Mouse (Mus musculus): Measurements from ENCODE around the gene Tas1r3.

The Tas1r3 gene

GRCm38 (mm10) chr4:155841651-155842270, 21.4 kb downstream of the Tas1r3 start:
- DNase-seq (ENCODE audit: low read depth, low spot score), result no peak

DNA sequence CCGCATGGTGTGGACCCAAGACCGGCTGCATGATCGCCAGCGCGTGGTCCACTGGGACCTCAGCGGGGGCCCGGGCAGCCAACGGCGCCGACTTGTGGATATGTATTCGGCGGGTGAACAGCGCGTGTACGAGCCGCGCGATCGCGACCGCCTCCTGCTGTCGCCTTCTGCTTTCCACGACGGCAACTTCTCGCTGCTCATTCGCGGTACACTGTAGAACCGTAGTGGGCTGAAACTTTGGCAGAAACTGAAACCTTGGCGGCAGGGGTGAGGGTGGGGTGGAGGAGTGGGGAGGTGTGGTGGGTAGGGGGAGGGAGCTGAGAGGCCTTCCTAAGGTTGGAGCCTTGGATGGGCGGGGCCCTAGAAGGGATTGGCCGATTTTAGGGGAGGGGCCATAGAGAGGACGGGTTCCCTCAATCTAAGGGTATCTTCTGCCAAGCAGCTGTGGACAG, 22.1 kb downstream of the Tas1r3 start:
- DNase-seq (ENCODE audit: low read depth, low spot score), result no peak

DNA sequence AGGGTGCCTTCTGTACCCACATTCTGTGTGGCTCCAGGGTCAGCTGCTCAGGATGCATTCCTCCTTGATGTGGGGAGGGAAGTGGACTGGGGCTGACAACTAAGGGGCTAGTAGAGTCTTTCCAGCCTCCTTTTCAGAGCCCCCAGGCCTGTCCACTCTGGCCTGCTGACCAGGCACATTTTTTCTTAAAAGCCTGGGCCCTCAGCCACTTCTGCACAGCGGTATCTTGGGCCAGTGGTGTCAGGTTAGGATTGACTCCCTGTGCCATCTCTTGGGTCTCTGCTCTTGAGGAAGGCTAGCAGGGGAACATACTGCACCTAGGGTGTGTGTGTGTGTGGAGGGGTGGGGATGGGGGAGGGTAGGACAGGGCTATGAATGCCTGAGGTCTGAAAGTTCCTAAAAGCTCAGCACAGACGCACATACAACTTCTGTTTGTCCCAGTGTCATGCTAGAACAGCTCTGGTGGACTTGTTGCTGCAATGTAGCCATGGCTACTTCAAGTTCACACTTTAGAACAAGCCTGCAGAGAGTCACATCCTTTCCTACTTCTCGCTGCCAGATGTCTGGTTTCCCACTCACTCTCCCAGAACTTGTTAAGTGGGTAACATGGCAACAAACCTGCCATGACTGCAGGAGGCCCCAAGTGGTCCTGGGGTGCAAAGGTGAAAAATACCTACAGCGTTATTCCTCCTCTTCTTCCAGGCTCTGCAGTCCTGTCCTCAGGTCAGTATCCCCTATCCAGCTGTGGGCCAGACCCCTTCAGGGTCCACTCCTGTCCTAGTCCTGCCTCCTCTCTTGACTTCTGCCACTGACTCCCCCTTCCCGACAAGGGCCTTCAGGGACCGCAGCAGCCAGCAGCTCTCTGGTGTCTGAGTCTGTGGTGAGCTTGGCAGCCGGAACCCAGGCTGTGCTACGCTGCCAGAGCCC, 22.8 kb downstream of the Tas1r3 start:
- DNase-seq (ENCODE audit: low read depth, low spot score), result no peak

DNA sequence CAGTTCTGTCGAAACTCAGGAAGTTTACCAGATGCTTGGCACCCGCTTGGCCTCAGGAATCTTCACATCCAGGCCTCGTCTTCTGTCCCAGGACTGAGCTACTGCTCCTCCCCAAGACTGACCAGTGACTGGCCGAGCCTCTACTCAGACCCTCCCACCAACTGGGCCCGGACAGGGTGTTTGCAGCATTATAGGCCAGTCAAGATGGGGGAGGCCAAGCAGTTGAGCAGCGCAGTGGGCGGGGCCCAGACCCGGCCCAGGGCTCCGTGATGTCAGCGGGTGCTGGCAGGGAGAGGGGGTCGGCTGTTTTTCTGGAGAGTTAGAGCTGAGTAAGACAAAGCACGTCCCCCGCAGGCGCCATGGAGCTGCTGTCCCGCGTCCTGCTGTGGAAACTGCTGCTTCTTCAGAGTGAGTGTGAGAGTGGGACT, 23.7 kb downstream of the Tas1r3 start, which contains the start of gene Mxra8:
Gene Mxra8, plus strand, starts transcription at position 198 of the 428 bp plus-strand sequence.
- no peak for DNase-seq (ENCODE audit: low read depth, low spot score)

GRCm38 (mm10) chr4:155838187-155839153, 24.7 kb downstream of the Tas1r3 start:
- no peak for DNase-seq (ENCODE audit: low read depth, low spot score)

GRCm38 (mm10) chr4:155837404-155838010, 25.7 kb downstream of the Tas1r3 start:
- DNase-seq (ENCODE audit: low read depth, low spot score), result no peak

- no peak for DNase-seq (ENCODE audit: low read depth, low spot score)
These were observed 29.3 kb downstream of the Tas1r3 start for GRCm38 (mm10) chr4:155833836-155834235.

- no peak for DNase-seq (ENCODE audit: low read depth, low spot score)
These were observed 29.9 kb downstream of the Tas1r3 start for GRCm38 (mm10) chr4:155833234-155833633.

DNA sequence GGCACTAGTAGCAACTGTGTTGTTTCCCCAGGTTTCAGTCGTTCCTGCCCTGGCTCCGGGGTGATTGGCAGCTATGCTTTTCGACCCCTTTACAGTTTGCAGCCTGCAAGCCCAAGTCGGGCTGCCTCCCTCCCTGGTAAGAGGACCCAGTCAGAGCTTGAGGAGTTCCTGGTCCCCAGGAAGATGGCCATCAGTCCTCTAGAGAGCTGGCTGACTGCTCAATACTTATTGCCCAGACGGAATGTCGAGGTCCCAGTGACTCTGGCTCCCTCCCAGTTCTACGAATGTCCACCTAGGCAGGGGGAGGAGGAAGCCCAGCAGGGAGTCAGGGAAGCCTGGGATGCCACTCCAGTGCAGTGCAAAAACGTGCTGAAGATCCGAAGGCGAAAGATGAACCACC, 30.8 kb downstream of the Tas1r3 start:
- no peak for DNase-seq (ENCODE audit: low read depth, low spot score)

DNA sequence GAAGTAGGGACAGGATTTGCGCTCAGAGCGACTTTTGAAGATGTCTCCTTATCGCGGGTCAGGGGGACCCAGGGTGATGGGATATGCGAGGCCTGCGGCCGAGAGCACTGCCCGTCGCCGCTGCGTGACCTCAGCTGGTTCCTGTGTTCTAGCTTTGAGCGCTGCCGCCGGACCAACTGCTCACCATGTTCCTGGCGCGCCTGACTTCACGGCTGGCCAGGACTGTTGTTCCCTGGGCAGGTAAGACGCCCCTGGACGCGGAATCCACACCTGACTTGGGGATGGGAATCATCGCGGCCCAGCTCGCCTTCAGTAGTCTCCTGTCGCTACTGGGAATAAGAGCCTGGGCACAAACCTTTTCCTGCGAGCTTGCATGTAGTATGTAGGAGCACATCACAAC, 31.3 kb downstream of the Tas1r3 start:
- DNase-seq (ENCODE audit: low read depth, low spot score), result no peak

DNA sequence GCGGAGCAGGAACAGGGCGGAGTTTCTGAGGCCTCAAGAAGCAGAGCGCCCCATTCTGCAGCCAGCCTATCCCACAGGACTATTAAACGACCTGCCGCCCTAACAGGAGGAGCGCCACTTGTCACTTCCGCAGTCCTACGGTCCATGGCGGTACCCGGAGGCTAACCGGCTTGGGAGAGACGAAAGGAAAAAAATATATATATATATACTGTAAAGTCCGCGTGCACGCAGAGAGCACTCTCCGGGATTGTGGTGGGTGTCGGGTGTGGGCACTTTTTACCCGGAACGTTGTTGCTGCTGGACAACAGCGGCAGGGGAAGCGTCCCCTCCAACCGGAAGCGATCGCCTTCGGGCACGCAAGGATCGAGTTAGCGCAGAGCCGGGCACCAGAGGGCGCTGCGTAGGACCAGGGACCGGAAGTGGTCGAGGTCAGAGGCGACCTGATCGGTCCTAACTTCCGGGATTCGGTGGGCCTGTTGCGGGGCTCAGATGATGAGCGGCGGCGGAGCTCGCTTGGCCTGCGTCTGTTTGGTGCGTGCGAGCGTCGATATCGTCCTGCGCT, 31.9 kb downstream of the Tas1r3 start, which contains the start of gene Aurkaip1:
Gene Aurkaip1, plus strand, starts transcription at position 68 of the 562 bp plus-strand sequence.
- peak; percentile 91 for DNase-seq (ENCODE audit: low read depth, low spot score)

DNA sequence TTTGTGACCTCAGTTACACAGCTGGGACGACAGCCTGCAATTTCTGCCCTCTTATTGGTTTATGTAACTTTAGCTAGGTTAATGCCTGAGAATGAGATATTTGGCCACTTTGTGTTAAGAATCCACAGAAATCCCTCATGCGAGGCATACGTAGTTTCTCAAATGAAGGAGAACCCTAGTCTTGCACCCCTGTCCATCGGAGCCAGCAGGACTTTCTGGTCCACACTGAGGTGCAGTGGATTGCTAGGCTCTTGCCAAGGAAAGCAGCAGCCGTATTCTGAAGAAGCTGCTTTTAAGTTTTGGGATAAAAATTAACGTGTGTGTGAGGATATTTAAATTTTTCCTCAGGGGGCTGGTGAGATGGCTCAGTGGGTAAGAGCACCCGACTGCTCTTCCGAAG, 32.6 kb downstream of the Tas1r3 start:
- DNase-seq (ENCODE audit: low read depth, low spot score), result no peak

- no peak for DNase-seq (ENCODE audit: low read depth, low spot score)
These were observed 33.3 kb downstream of the Tas1r3 start for GRCm38 (mm10) chr4:155829866-155830265.

DNA sequence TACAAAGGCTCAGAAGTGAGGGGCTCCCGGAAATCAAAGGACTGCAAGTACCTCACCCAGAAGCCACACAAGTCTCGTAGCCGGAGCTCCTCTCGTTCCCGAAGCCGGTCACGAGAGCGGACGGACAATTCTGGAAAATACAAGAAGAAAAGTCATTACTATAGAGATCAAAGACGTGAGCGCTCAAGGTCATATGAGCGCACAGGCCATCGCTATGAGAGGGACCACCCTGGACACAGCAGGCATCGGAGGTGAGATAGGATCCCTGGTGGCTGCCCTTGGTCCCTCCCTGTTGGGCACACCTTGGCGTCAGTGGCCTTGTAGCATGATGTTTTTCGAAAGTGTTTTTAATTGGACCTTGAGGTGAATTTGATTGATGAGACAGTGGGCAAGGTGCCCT, 39.7 kb downstream of the Tas1r3 start:
- no peak for DNase-seq (ENCODE audit: low read depth, low spot score)

DNA sequence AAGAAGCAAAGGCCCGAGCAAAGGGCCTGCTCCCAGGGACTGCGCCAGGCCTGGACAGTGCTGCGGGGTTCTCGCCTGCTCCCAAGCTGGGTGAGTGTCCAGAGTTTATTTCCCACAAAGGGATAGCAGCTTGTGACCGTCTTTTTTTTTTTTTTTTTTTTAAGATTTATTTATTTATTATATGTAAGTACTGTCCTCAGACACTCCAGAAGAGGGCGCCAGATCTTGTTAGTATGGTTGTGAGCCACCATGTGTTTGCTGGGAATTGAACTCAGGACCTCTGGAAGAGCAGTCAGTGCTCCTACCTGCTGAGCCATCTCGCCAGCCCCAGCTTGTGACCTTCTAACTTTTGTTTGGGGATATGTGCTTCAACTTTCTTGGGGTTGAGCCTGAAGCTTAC, 42.1 kb downstream of the Tas1r3 start:
- DNase-seq (ENCODE audit: low read depth, low spot score), result no peak

DNA sequence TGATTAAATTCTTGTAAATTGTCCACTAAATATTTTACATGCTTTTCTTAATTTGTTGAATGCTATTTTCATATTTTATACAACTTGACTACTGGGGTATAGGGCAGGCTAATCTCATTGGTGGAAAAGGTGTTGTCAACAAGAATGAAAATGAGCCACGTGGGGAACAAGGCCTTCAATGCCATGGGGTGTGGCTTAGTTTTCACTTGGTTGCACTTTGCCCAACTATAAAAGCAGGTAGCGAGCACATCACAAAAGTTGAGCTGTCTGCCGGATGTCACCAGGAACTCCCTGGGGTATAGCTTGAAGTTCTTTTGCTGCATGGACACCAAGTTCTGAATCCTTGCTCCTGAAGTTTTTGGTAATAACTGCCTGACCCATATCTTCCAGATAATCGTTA, 45.6 kb downstream of the Tas1r3 start:
- DNase-seq (ENCODE audit: low read depth, low spot score), result no peak

DNA sequence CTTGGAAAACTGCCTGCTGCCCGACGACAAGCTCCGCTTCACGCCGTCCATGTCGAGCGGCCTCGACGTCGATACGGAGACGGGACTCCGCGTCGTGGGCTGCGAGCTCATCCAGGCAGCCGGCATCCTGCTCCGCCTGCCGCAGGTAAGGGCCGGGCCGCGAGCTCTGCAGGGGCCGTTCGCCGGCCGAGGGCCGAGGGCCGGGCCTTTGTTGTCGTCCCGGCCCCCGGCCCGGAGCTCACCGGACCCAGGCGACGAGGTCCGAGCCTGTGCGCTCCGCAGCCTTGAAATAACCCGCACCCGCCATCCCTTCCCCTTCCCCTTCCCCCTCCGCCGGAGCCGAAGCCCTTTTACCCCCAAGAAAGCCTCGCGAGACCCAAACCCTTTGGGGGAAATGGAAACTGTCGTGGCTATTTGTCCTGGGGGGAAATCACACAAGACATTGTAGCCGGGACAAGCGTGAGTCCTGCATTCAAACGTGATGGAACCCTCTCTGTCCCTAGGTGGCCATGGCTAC, 50.4 kb downstream of the Tas1r3 start:
- DNase-seq (ENCODE audit: low read depth, low spot score), result no peak

GRCm38 (mm10) chr4:155811929-155812664, 51.1 kb downstream of the Tas1r3 start, which contains the start of gene Ccnl2:
TSS of gene Ccnl2 (plus strand) at chr4:155812489.
- peak; percentile 92 for DNase-seq (ENCODE audit: low read depth, low spot score)

Measured in brain, embryonic 18.5 days (tissue).